Mouse (Mus musculus): ENCODE data around the gene Ccdc88a. TPM values are rescaled to one million over a fixed set of nuclear protein-coding genes. Genes with fewer than 3 reads are reported as not detected.

Ccdc88a gene
- polyA plus RNA-seq, 1 experiment from 2014 or later, result 25.0 TPM

DNA sequence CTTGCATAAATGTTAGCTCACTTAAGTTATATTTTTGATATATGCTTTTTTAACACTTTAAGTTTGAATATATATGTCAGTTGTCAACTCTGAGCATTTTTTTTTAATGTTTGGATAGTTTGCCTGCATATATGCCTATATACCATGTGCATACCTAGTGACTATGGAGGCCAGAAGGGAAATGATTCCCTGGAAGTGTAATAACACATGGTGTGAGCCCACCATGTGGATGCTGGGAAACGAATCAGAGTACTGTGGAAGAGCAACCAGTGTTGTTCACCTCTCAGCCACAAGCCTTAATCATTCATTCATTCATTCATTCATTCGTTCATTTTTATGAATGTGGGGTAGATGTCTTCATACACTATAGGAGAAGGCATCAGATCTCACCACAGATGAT lies 26.9 kb downstream of the Ccdc88a start:
- no peaks in the 10 kb centered on the region for H3K36me3 ChIP-seq (ENCODE audit: control insufficient read depth, insufficient read depth, low read length)
- H3K9me3 ChIP-seq (replicated peaks; ENCODE audit: control insufficient read depth, low read length), result no peaks in the 10 kb centered on the region
- no peak overlapping the region for H3K9ac ChIP-seq (ENCODE audit: low read depth, low read length)
- H3K4me3 ChIP-seq (ENCODE audit: low read depth, low read length), result no peak overlapping the region
- H3K27me3 ChIP-seq (ENCODE audit: control insufficient read depth, insufficient read depth, low read length), result no peaks in the 10 kb centered on the region
- no peak overlapping the region for H3K27ac ChIP-seq (ENCODE audit: low read depth, low read length)
- H3K4me1 ChIP-seq (ENCODE audit: control insufficient read depth, insufficient read depth, low read length), result no peaks in the 10 kb centered on the region
- H3K4me2 ChIP-seq, result no peak overlapping the region
- WGBS (ENCODE audit: insufficient replicate concordance), result 75% methylated on average over 2 of the region's 2 CpGs
- no peak for ATAC-seq (replicated peaks; ENCODE audit: insufficient number of reproducible peaks, low FRiP score, low TSS enrichment)

DNA sequence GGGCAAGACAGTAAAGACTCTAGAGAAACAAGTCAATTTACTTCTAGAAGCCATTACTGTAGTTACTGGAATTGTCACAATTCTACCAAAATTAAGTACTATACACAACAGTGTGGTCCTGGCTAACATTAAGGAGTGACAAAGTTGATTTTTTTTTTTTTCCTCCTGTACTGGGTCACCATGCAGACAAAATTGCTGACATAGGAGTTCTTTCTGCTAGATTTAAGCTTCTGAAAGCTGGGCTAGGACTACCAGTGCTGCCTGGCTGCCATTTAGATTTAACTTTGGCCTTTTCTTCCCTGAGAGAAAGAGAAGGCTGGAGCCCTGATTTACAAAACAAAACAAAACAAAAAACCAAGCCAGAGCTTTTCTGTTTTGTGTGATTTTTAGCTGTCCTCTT lies 32.8 kb downstream of the Ccdc88a start:
- H3K36me3 ChIP-seq (ENCODE audit: control insufficient read depth, insufficient read depth, low read length), result no peaks in the 10 kb centered on the region
- no peaks in the 10 kb centered on the region for H3K9me3 ChIP-seq (replicated peaks; ENCODE audit: control insufficient read depth, low read length)
- H3K9ac ChIP-seq (ENCODE audit: low read depth, low read length), result no peak overlapping the region
- no peak overlapping the region for H3K27ac ChIP-seq (ENCODE audit: low read depth, low read length)
- no peak overlapping the region for H3K4me2 ChIP-seq
- no peak overlapping the region for H3K4me3 ChIP-seq (ENCODE audit: low read depth, low read length)
- ATAC-seq (replicated peaks; ENCODE audit: insufficient number of reproducible peaks, low FRiP score, low TSS enrichment), result no peak
- no peaks in the 10 kb centered on the region for H3K27me3 ChIP-seq (ENCODE audit: control insufficient read depth, insufficient read depth, low read length)
- H3K4me1 ChIP-seq (ENCODE audit: control insufficient read depth, insufficient read depth, low read length), result no peaks in the 10 kb centered on the region

DNA sequence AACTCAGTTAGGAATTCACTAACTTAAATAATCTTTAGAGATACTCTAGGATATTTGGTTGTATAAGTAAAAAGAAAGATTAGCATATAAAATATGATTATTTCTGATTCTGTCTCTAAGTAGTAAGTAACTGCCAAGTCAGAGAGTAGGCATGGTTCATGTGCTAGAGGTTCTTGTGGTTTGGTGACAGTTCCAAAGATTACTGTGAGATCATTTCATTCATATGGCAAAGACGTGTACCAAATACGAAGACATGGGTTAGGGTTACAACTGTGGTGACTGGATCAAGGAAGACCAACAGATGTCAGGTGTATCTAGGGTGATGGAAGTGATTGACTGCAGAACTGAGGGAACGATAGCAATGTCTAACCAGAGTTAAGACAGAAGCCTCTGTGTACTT lies 50.0 kb downstream of the Ccdc88a start:
- Histone ChIP-seq H3K9me3 (replicated peaks; ENCODE audit: control insufficient read depth, low read length) (no peaks in the 10 kb centered on the region), H3K4me3 (ENCODE audit: low read depth, low read length) (no peak overlapping the region), H3K9ac (ENCODE audit: low read depth, low read length) (no peak overlapping the region), H3K27ac (ENCODE audit: low read depth, low read length) (no peak overlapping the region), H3K4me2 (no peak overlapping the region), H3K4me1 (ENCODE audit: control insufficient read depth, insufficient read depth, low read length) (no peaks in the 10 kb centered on the region), H3K27me3 (ENCODE audit: control insufficient read depth, insufficient read depth, low read length) (no peaks in the 10 kb centered on the region), H3K36me3 (ENCODE audit: control insufficient read depth, insufficient read depth, low read length) (no peaks in the 10 kb centered on the region)
- WGBS (ENCODE audit: insufficient replicate concordance), result 84% methylated on average over 3 of the region's 3 CpGs
- no peak for ATAC-seq (replicated peaks; ENCODE audit: insufficient number of reproducible peaks, low FRiP score, low TSS enrichment)

DNA sequence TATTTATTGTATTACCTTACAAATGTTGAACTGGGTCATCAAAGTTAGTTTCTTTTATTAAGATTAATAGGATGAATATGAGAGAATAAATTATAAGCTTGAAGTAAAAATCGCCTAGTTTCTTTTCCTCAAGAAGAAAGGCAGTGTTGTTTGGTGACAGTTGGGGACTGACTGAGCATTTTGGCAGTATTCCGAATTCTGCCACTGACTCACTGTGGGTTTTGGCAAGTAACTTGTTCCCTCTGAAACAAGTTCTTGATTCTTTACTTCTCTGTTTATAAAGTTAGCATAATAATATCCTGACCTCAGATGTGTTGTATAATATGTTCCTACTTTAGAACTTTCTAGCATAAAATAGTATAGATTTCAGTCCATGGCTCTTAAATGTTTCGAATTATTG lies 55.3 kb downstream of the Ccdc88a start:
- Histone ChIP-seq H3K27ac (ENCODE audit: low read depth, low read length) (no peak overlapping the region), H3K4me2 (no peak overlapping the region), H3K27me3 (ENCODE audit: control insufficient read depth, insufficient read depth, low read length) (no peaks in the 10 kb centered on the region), H3K4me3 (ENCODE audit: low read depth, low read length) (no peak overlapping the region), H3K36me3 (ENCODE audit: control insufficient read depth, insufficient read depth, low read length) (peaks cover 4% of the 10 kb centered on the region; the same call in 1 of the 2 replicates), H3K4me1 (ENCODE audit: control insufficient read depth, insufficient read depth, low read length) (no peaks in the 10 kb centered on the region), H3K9me3 (replicated peaks; ENCODE audit: control insufficient read depth, low read length) (no peaks in the 10 kb centered on the region), H3K9ac (ENCODE audit: low read depth, low read length) (no peak overlapping the region)
- no peak for ATAC-seq (replicated peaks; ENCODE audit: insufficient number of reproducible peaks, low FRiP score, low TSS enrichment)
- 79% methylated on average over 3 of the region's 3 CpGs for WGBS (ENCODE audit: insufficient replicate concordance)

DNA sequence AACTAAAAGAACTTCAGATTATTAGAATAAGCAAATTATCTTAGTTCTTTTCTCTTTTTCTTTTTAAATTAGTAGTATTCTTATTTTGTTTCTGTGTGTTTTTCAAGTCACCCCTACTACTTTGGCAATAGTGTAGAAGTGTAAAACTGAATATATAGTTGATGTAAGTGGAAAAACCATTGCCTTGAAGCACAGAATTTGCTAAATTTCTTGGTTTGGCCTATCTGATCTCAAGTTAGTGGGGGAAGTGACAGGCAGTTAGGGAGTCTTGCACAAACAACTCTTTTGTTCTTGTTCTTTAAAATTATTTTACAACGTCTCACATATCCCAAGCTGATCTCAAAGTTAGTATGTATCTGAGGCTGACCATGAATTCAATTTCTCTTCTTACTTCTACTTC lies 57.6 kb downstream of the Ccdc88a start:
- H3K4me1 ChIP-seq (ENCODE audit: control insufficient read depth, insufficient read depth, low read length), result no peaks in the 10 kb centered on the region
- H3K4me2 ChIP-seq, result no peak overlapping the region
- no peak overlapping the region for H3K4me3 ChIP-seq (ENCODE audit: low read depth, low read length)
- H3K9ac ChIP-seq (ENCODE audit: low read depth, low read length), result no peak overlapping the region
- H3K9me3 ChIP-seq (replicated peaks; ENCODE audit: control insufficient read depth, low read length), result no peaks in the 10 kb centered on the region
- WGBS (ENCODE audit: insufficient replicate concordance), result 84% methylated on average over 1 of the region's 1 CpGs
- no peak overlapping the region for H3K27ac ChIP-seq (ENCODE audit: low read depth, low read length)
- peaks cover 4% of the 10 kb centered on the region; the same call in 1 of the 2 replicates for H3K36me3 ChIP-seq (ENCODE audit: control insufficient read depth, insufficient read depth, low read length)
- no peaks in the 10 kb centered on the region for H3K27me3 ChIP-seq (ENCODE audit: control insufficient read depth, insufficient read depth, low read length)
- ATAC-seq (replicated peaks; ENCODE audit: insufficient number of reproducible peaks, low FRiP score, low TSS enrichment), result no peak

DNA sequence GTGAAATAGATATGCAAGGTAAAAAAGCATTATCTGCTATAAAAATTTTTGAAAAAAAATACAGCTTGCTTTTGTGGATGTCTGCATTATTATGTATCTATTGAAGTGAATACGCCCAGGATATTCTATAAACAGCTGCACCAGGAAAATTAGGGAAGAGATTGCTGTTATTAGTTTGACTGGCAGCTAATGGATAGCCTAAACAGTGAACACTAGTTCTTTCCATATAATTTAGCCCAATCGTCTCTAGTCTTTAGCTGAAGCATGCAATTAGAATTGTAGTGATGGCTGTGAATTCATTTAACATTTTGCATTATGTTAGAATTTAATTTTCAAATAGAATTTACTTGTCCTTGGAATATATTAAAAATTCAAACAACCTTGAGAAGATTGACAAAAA lies 75.3 kb downstream of the Ccdc88a start:
- H3K9me3 ChIP-seq (replicated peaks; ENCODE audit: control insufficient read depth, low read length), result no peaks in the 10 kb centered on the region
- no peak for ATAC-seq (replicated peaks; ENCODE audit: insufficient number of reproducible peaks, low FRiP score, low TSS enrichment)
- H3K27me3 ChIP-seq (ENCODE audit: control insufficient read depth, insufficient read depth, low read length), result no peaks in the 10 kb centered on the region
- no peaks in the 10 kb centered on the region for H3K36me3 ChIP-seq (ENCODE audit: control insufficient read depth, insufficient read depth, low read length)
- 82% methylated on average over 2 of the region's 2 CpGs for WGBS (ENCODE audit: insufficient replicate concordance)
- H3K4me2 ChIP-seq, result no peak overlapping the region
- H3K4me1 ChIP-seq (ENCODE audit: control insufficient read depth, insufficient read depth, low read length), result no peaks in the 10 kb centered on the region
- H3K9ac ChIP-seq (ENCODE audit: low read depth, low read length), result no peak overlapping the region
- H3K4me3 ChIP-seq (ENCODE audit: low read depth, low read length), result no peak overlapping the region
- no peak overlapping the region for H3K27ac ChIP-seq (ENCODE audit: low read depth, low read length)

DNA sequence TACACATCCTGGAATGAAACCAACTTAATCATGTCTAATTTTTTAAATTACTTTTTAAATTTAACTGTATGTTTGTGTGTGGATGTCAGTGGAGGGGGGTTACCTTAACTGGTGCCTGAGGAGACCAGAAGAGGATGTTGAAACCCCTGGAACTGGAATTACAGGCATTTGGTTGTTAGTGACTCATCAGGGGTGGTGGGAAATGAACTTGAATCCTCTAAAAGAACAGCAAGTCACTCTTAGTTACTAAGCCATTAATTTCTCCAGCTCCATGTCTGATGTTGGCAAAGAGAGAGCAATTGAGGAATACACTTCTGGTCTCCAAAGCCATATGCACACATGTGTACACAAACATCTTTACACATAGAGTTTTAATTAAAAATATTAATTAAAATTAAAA lies 101.2 kb downstream of the Ccdc88a start:
- no peaks in the 10 kb centered on the region for H3K27me3 ChIP-seq (ENCODE audit: control insufficient read depth, insufficient read depth, low read length)
- no peak overlapping the region for H3K27ac ChIP-seq (ENCODE audit: low read depth, low read length)
- H3K4me2 ChIP-seq, result no peak overlapping the region
- H3K9ac ChIP-seq (ENCODE audit: low read depth, low read length), result no peak overlapping the region
- peaks cover 6% of the 10 kb centered on the region; the same call in 1 of the 2 replicates for H3K36me3 ChIP-seq (ENCODE audit: control insufficient read depth, insufficient read depth, low read length)
- H3K9me3 ChIP-seq (replicated peaks; ENCODE audit: control insufficient read depth, low read length), result no peaks in the 10 kb centered on the region
- no peak overlapping the region for H3K4me3 ChIP-seq (ENCODE audit: low read depth, low read length)
- no peak for ATAC-seq (replicated peaks; ENCODE audit: insufficient number of reproducible peaks, low FRiP score, low TSS enrichment)
- H3K4me1 ChIP-seq (ENCODE audit: control insufficient read depth, insufficient read depth, low read length), result no peaks in the 10 kb centered on the region

DNA sequence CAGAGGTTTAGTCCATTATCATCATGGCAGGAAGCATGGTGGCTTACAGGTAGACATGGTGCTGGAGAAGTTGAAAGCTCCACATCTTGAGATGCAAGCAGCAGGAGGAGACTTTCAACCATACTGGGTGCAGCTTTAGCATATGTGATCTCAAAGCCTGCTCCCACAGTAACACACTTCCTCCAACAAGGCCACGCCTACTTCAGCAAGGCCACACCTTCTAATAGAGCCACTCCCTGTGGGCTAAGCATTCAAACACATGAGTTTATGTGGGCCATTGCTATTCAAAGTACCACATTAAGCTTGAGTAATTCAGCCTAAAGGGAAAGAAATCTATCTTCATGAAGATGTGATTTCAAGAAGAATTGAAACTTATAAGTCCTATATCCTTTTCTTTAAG lies 119.7 kb downstream of the Ccdc88a start:
- Histone ChIP-seq H3K9me3 (replicated peaks; ENCODE audit: control insufficient read depth, low read length) (no peaks in the 10 kb centered on the region), H3K27me3 (ENCODE audit: control insufficient read depth, insufficient read depth, low read length) (no peaks in the 10 kb centered on the region), H3K9ac (ENCODE audit: low read depth, low read length) (no peak overlapping the region), H3K36me3 (ENCODE audit: control insufficient read depth, insufficient read depth, low read length) (peaks cover 10% of the 10 kb centered on the region), H3K4me1 (ENCODE audit: control insufficient read depth, insufficient read depth, low read length) (no peaks in the 10 kb centered on the region), H3K27ac (ENCODE audit: low read depth, low read length) (no peak overlapping the region), H3K4me2 (no peak overlapping the region), H3K4me3 (ENCODE audit: low read depth, low read length) (no peak overlapping the region)
- ATAC-seq (replicated peaks; ENCODE audit: insufficient number of reproducible peaks, low FRiP score, low TSS enrichment), result no peak
- WGBS (ENCODE audit: insufficient replicate concordance), result 85% methylated on average over 1 of the region's 1 CpGs

DNA sequence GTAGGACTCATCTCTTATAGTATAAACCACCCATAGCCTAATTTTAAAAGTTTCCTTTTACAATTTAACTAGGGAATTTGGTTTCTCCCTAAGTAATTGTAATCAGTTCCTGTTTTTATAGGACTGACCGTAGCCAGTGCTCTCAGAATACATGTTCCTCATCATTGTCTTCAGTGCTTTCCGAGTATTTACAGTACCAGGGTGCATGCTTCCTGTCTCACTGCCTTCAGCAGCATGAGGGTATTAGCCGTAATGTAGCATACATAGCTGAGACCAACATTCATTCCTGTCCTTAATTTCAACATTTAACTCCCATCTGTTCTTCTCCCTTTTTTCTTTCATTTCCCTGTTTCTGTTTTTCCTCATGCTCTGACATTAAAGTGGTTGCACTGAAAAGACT lies 123.5 kb downstream of the Ccdc88a start:
- Histone ChIP-seq H3K4me2 (no peak overlapping the region), H3K4me1 (ENCODE audit: control insufficient read depth, insufficient read depth, low read length) (no peaks in the 10 kb centered on the region), H3K9me3 (replicated peaks; ENCODE audit: control insufficient read depth, low read length) (no peaks in the 10 kb centered on the region), H3K27ac (ENCODE audit: low read depth, low read length) (no peak overlapping the region), H3K4me3 (ENCODE audit: low read depth, low read length) (no peak overlapping the region), H3K36me3 (ENCODE audit: control insufficient read depth, insufficient read depth, low read length) (peaks cover 4% of the 10 kb centered on the region), H3K27me3 (ENCODE audit: control insufficient read depth, insufficient read depth, low read length) (no peaks in the 10 kb centered on the region), H3K9ac (ENCODE audit: low read depth, low read length) (no peak overlapping the region)
- WGBS (ENCODE audit: insufficient replicate concordance), result 66% methylated on average over 3 of the region's 3 CpGs
- ATAC-seq (replicated peaks; ENCODE audit: insufficient number of reproducible peaks, low FRiP score, low TSS enrichment), result no peak

Measured in heart, embryonic 11.5 days (tissue).